Mouse (Mus musculus): ENCODE data around the gene Psmd7. TPM values are rescaled to one million over a fixed set of nuclear protein-coding genes. Genes with fewer than 3 reads are reported as not detected.

Psmd7 gene
- total RNA-seq, 2 experiments from 2014 or later = 86.7 to 90.6 TPM

Small RNA genes lying within 50 kb of the gene (microRNA-seq; reads per million reads assigned to microRNA genes)
- 1,729 to 1,760 reads per million in 2 experiments for gene Mir140

Other genes starting within 250 kb of the Psmd7 start
- 10 to 100 TPM; 15.8 to 18.4 TPM for gene Nqo1, start 185.3 kb downstream of the Psmd7 start, total RNA-seq (2021)
- gene Nob1, start 163.4 kb downstream of the Psmd7 start, total RNA-seq (2021) = 10 to 100 TPM; 31.7 to 37.0 TPM
- gene Wwp2, start 152.1 kb downstream of the Psmd7 start, total RNA-seq (2021) = 10 to 100 TPM; 33.1 to 35.6 TPM

All from heart, postnatal 4 days (tissue).